Mouse (Mus musculus) intestine, postnatal 0 days (tissue): ENCODE results near the gene Elmo3. TPM values are rescaled to one million over a fixed set of nuclear protein-coding genes. Genes with fewer than 3 reads are reported as not detected.

Experiments
- ATAC-seq: fragments of 200-750 bp; cut with Nextera tagmentation; 2 replicates; pipeline ENCODE4 v1.8.0; 2017; ENCODE audit warnings: mild to moderate bottlenecking, moderate TSS enrichment, moderate library complexity
- H3K27ac ChIP-seq: fragments of 300-500 bp; sonication (generic); 2 replicates; pipeline ENCODE4 v1.5.1; 2014; ENCODE audit warnings: mild to moderate bottlenecking, low read depth, low read length, moderate library complexity
- H3K27me3 ChIP-seq: fragments of 300-500 bp; sonication (generic); replicated peaks from 2 replicates; pipeline ENCODE4 v1.6.1; 2014; ENCODE audit warnings: low read length, mixed read lengths; ENCODE audit not compliant: control insufficient read depth, insufficient read depth
- H3K36me3 ChIP-seq: fragments of 300-500 bp; sonication (generic); 2 replicates; pipeline ENCODE4 v1.6.1; 2014; ENCODE audit warnings: mild to moderate bottlenecking, moderate library complexity; ENCODE audit not compliant: control insufficient read depth, insufficient read depth
- H3K4me1 ChIP-seq: fragments of 300-500 bp; sonication (generic); replicated peaks from 2 replicates; pipeline ENCODE4 v1.6.1; 2014; ENCODE audit warnings: antibody characterized with exemption, low read length, mixed read lengths; ENCODE audit not compliant: control insufficient read depth, insufficient read depth
- H3K4me2 ChIP-seq: fragments of 300-500 bp; sonication (generic); replicated peaks from 2 replicates; pipeline ENCODE4 v1.6.1; 2014; ENCODE audit warnings: low read depth, mild to moderate bottlenecking, moderate library complexity
- H3K4me3 ChIP-seq: fragments of 300-500 bp; sonication (generic); 2 replicates; pipeline ENCODE4 v1.5.1; 2014; ENCODE audit warnings: low read depth, low read length
- H3K9ac ChIP-seq: fragments of 300-500 bp; sonication (generic); 2 replicates; pipeline ENCODE4 v1.6.1; 2014; ENCODE audit warnings: mild to moderate bottlenecking, low read depth, low read length
- H3K9me3 ChIP-seq: fragments of 300-500 bp; sonication (generic); 2 replicates; pipeline ENCODE4 v1.6.1; 2016; ENCODE audit warnings: mixed run types; ENCODE audit not compliant: control insufficient read depth
- CTCF ChIP-seq: sonication (generic); IDR thresholded peaks from 2 replicates; pipeline ENCODE4 v1.5.1; 2016; ENCODE audit warnings: low read depth, mild to moderate bottlenecking, control low read depth, antibody characterized with exemption, moderate library complexity
- WGBS: fragments of 180-500 bp; shearing (Covaris S2); extraction: QIAGEN DNeasy Blood & Tissue Kit; methylation state at CpG from one replicate; pipeline ENCODE4 v1.1.7; 2014; 5-methylcytosine and 5-hydroxymethylcytosine counted together
- polyA plus RNA-seq: library from polyadenylated mRNA; unstranded; fragments of >200 nt; fragmentation: Nextera tagmentation; extraction: Ambion mirVana; gene quantifications from 2 replicates; pipeline ENCODE4 v1.2.1, GENCODE M21; 2015

Gene Elmo3
- polyA plus RNA-seq, 1 experiment from 2014 or later, result 34.2 TPM

DNA sequence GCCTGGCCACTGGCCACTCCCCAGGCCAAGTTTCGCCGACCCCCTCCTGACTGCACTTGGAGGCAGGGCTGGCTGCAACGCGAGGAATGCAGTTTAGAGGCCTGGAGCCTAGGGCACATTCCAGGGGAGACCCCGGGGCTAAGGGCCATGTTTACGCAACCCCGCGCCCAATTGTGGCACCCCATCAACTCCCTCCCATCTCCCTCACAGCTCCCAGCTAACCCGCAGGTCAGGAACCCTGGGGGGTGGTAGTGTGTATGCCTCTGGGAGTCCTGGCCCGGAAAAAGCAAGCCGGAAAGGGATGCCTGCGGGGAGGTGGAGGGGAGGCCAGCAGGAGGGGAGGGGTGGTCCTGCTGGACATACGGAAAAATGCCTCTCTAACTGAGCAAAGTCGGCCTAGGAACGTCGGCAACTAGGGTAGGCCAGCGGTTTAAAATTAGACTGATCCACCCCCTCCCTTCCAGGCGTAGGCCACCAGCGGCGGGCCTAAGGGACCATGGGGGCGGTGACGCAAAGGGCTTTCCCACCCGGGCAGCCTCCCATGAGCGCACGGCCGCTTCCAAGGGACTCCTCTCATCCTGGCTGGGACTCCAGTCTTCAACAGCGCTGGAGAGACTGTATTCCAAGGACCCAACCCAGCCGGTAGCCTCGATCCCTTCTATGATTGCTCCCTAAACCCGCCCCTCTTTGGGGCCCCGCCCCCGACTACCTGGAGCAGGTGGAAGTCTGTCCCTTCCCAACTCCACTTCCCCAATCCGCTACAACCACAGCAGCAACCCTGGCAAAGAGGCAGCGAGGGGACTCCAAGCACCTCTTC, 41.4 kb downstream of the Elmo3 start:
- no peaks in the 10 kb centered on the region for H3K9me3 ChIP-seq
- no peak for TF ChIP-seq CTCF
- H3K36me3 ChIP-seq, result no peaks in the 10 kb centered on the region
- peak overlapping the region; percentile 74 for H3K4me3 ChIP-seq
- WGBS, result 3% methylated on average over 29 of the region's 34 CpGs
- ATAC-seq, result peak; percentile 64
- peaks cover 14% of the 10 kb centered on the region; the same call in 1 of the 2 replicates for H3K27me3 ChIP-seq
- H3K27ac ChIP-seq, result peak overlapping the region; percentile 77
- peaks cover 17% of the 10 kb centered on the region for H3K4me1 ChIP-seq
- peak overlapping the region; percentile 64 for H3K9ac ChIP-seq
- H3K4me2 ChIP-seq, result peak overlapping the region; percentile 95

DNA sequence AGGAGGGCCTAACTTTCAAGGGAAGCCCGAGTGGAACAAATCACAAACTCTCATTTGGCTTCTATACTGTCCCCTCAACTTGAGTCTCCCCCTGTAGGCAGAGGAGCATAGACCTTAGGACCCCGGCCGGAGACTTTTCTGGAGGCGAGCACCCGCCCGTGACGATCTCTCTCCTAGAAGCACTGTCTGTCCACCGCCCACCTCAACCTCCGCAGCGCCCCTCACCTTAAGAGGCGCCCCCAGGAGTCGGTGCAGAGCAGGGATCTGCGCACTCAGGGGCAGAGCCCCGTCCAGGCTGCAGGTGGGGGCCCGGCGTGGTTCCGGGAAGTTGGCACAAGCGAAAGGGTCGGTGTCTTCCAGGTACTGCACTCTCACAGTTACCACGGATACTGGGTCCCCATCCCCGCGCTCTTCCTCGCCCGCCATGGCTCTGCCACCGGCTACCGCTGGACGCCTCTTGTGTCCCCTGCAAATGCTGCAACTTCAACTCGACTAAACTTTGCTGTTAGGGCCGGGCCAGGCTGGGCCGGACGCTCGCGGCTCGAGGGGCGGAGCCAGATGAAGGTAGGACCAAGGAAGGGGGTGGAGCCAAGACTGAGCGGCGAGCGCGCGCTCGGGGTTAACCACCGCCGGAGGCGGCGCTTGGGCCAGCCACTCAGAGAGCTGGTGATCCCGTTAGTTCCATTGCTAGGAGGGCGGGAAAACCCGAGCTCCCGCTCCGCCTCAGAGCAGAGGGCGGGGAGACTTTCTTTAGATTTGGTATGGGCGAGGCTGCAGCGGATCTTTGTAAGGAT, 42.2 kb downstream of the Elmo3 start, which contains the start of gene Fhod1:
Fhod1 (minus strand) TSS at position 526 of the 794 bp plus-strand sequence.
- H3K9ac ChIP-seq, result peak within 1 kb of the TSS; percentile 64
- peak within 1 kb of the TSS; percentile 74 for H3K4me3 ChIP-seq
- peaks cover 14% of the 10 kb centered on the region; the same call in 1 of the 2 replicates for H3K27me3 ChIP-seq
- H3K27ac ChIP-seq, result peak within 1 kb of the TSS; percentile 77
- peak within 1 kb of the TSS; percentile 95 for H3K4me2 ChIP-seq
- peak; percentile 58 for TF ChIP-seq CTCF
- no peaks in the 10 kb centered on the region for H3K36me3 ChIP-seq
- no peaks in the 10 kb centered on the region for H3K9me3 ChIP-seq
- peaks cover 17% of the 10 kb centered on the region for H3K4me1 ChIP-seq
- under 1% methylated on average over 53 of the region's 53 CpGs for WGBS
- ATAC-seq, result peak; percentile 87

DNA sequence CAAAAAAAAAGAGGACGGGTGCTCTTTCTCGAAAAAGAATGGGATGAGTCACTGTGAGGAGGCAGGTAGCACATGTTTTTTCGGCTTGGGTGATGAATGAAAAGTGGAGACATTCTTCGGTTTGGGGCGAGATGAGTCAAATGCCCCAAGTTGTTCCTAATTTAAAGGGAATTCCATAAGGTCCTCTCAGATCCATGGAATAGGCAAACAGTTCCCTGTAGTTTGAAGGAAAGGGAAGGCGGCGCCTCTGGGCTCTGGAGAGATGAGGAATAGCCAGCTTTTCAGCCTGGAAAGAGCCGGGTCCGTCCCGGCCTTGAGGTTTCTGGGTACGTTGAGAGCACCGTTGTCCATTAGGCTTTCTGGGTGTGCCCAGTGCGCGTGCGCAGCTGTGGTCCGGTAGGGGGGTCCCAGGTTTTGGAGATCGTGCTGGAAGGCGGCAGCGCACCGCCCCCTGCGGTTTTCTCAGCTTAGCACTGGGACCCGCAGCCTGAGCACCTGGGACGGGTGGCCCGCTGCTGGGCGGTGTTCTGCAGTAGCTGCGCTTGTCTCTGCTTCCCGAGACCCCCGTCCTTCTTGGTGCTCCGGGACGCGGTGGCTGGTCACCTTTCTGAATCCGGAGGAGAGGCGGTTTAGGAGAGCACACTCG, 43.2 kb downstream of the Elmo3 start, which contains the start of gene Slc9a5:
Slc9a5 (plus strand) TSS at position 394 of the 646 bp plus-strand sequence.
- Histone ChIP-seq H3K27me3 (peaks cover 14% of the 10 kb centered on the region; the same call in 1 of the 2 replicates), H3K9me3 (no peaks in the 10 kb centered on the region), H3K36me3 (no peaks in the 10 kb centered on the region), H3K4me1 (peaks cover 17% of the 10 kb centered on the region), H3K4me3 (peak within 1 kb of the TSS; percentile 74), H3K9ac (peak within 1 kb of the TSS; percentile 64), H3K27ac (peak within 1 kb of the TSS; percentile 77), H3K4me2 (peak within 1 kb of the TSS; percentile 95)
- ATAC-seq, result no peak
- peak; percentile 44 for TF ChIP-seq CTCF
- WGBS, result under 1% methylated on average over 34 of the region's 34 CpGs

DNA sequence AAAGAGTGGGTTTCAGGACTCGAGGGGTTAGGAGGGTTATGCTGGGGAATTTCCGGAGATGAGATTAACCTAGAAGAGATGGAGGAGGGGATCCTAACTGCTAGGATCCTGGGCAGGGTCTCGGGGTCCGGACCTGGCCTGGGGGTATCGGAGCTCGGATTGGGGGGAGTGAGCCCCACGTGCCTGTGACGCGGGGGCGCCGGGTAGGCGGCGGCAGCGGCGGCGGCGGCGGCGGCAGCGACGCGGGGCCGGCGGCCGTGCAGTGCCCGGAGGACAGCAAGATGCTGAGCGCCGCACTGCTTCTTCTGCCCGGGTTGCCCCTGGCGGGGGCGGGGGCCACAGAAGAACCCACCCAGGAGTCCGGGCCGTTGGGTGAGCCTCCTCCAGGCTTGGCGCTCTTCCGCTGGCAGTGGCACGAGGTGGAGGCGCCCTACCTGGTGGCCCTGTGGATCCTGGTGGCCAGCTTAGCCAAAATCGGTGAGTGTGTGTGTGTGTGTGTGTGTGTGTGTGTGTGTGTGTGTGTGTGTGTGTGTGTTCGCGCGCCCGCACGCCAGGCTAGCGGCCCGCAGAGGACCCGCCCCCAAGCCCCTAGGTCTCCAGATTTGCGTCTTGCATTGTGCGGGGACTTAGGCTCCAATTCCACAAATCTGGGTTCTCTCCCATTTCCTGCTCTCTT, 43.8 kb downstream of the Elmo3 start:
- under 1% methylated on average over 35 of the region's 48 CpGs for WGBS
- ATAC-seq, result no peak
- H3K36me3 ChIP-seq, result no peaks in the 10 kb centered on the region
- H3K4me2 ChIP-seq, result peak overlapping the region; percentile 95
- H3K9me3 ChIP-seq, result no peaks in the 10 kb centered on the region
- no peak for TF ChIP-seq CTCF
- peaks cover 14% of the 10 kb centered on the region; the same call in 1 of the 2 replicates for H3K27me3 ChIP-seq
- peaks cover 17% of the 10 kb centered on the region for H3K4me1 ChIP-seq
- no peak overlapping the region for H3K27ac ChIP-seq
- peak overlapping the region; percentile 42 for H3K9ac ChIP-seq
- H3K4me3 ChIP-seq, result peak overlapping the region; percentile 74

- Histone ChIP-seq H3K4me3 (0 out of 2 replicates have a peak overlapping the region, but pooled peaks have one; percentile 74), H3K4me1 (peaks cover 15% of the 10 kb centered on the region), H3K27ac (no peak overlapping the region), H3K4me2 (peak overlapping the region; percentile 95; the same call in 1 of the 2 replicates), H3K36me3 (no peaks in the 10 kb centered on the region), H3K27me3 (peaks cover 14% of the 10 kb centered on the region; the same call in 1 of the 2 replicates), H3K9me3 (no peaks in the 10 kb centered on the region), H3K9ac (no peak overlapping the region)
- no peak for TF ChIP-seq CTCF
- no peak for ATAC-seq
- WGBS, result 56% methylated on average over 7 of the region's 7 CpGs
These were observed 44.8 kb downstream of the Elmo3 start for GRCm38 (mm10) chr8:105350186-105350585.
